Mouse (Mus musculus): Measurements from ENCODE around the gene Card19.

The Card19 gene

GRCm38 (mm10) chr13:49194811-49195210, 21.0 kb downstream of the Card19 start:
- DNase-seq (ENCODE audit: low read depth, low spot score): no peak

- DNase-seq (ENCODE audit: low read depth, low spot score): no peak
Measured at GRCm38 (mm10) chr13:49193650-49194049, 22.2 kb downstream of the Card19 start.

- no peak for DNase-seq (ENCODE audit: low read depth, low spot score)
Measured at GRCm38 (mm10) chr13:49192156-49192855, 23.5 kb downstream of the Card19 start.

- no peak for DNase-seq (ENCODE audit: low read depth, low spot score)
Measured at GRCm38 (mm10) chr13:49191673-49192035, 24.2 kb downstream of the Card19 start.

GRCm38 (mm10) chr13:49190876-49191672, 24.8 kb downstream of the Card19 start:
- DNase-seq (ENCODE audit: low read depth, low spot score): no peak

GRCm38 (mm10) chr13:49189970-49190870, 25.6 kb downstream of the Card19 start:
- no peak for DNase-seq (ENCODE audit: low read depth, low spot score)

- DNase-seq (ENCODE audit: low read depth, low spot score): no peak
Measured at GRCm38 (mm10) chr13:49188966-49189360, 26.9 kb downstream of the Card19 start.

- no peak for DNase-seq (ENCODE audit: low read depth, low spot score)
Measured at GRCm38 (mm10) chr13:49188219-49188965, 27.4 kb downstream of the Card19 start.

GRCm38 (mm10) chr13:49187288-49188218, 28.3 kb downstream of the Card19 start, which contains the start of gene Ninj1:
TSS of gene Ninj1 (plus strand) at chr13:49187485.
- peak; percentile 55 for DNase-seq (ENCODE audit: low read depth, low spot score)

- peak; percentile 21 for DNase-seq (ENCODE audit: low read depth, low spot score)
Measured at GRCm38 (mm10) chr13:49186798-49187287, 29.0 kb downstream of the Card19 start.

- DNase-seq (ENCODE audit: low read depth, low spot score): no peak
Measured at GRCm38 (mm10) chr13:49183646-49184045, 32.2 kb downstream of the Card19 start.

GRCm38 (mm10) chr13:49183161-49183560, 32.7 kb downstream of the Card19 start:
- no peak for DNase-seq (ENCODE audit: low read depth, low spot score)

GRCm38 (mm10) chr13:49181411-49181984, 34.3 kb downstream of the Card19 start:
- no peak for DNase-seq (ENCODE audit: low read depth, low spot score)

- no peak for DNase-seq (ENCODE audit: low read depth, low spot score)
Measured at GRCm38 (mm10) chr13:49180691-49181090, 35.1 kb downstream of the Card19 start.

GRCm38 (mm10) chr13:49180274-49180673, 35.6 kb downstream of the Card19 start:
- no peak for DNase-seq (ENCODE audit: low read depth, low spot score)

GRCm38 (mm10) chr13:49178839-49179585, 36.8 kb downstream of the Card19 start:
- DNase-seq (ENCODE audit: low read depth, low spot score): no peak

GRCm38 (mm10) chr13:49175509-49175908, 40.3 kb downstream of the Card19 start:
- DNase-seq (ENCODE audit: low read depth, low spot score): no peak

GRCm38 (mm10) chr13:49172971-49173596, 42.8 kb downstream of the Card19 start:
- DNase-seq (ENCODE audit: low read depth, low spot score): peak; percentile 89
